Mouse (Mus musculus) urinary bladder, adult 2 months (tissue): ENCODE results near the gene Sertad1. TPM values are rescaled to one million over a fixed set of nuclear protein-coding genes. Genes with fewer than 3 reads are reported as not detected.

Experiments
- polyA plus RNA-seq: library from polyadenylated mRNA; depleted of rRNA; stranded (reverse); fragments of >200 nt; gene quantifications from 2 replicates; pipeline ENCODE4 v1.2.3, GENCODE M21; 2012; rRNA removed

Gene Sertad1
- polyA plus RNA-seq, 1 experiment = 37.2 TPM

Other genes with a start within 250 kb of the Sertad1 start
- 44.1 and 47.3 TPM in 2 replicates for gene Numbl, start 228.5 kb upstream of the Sertad1 start, polyA plus RNA-seq
- gene Ltbp4, start 149.2 kb upstream of the Sertad1 start, polyA plus RNA-seq = 176 and 335 TPM in 2 replicates
- gene Shkbp1, start 130.9 kb upstream of the Sertad1 start, polyA plus RNA-seq = 39.4 and 46.5 TPM in 2 replicates
- gene Gm20479, start 129.5 kb upstream of the Sertad1 start, polyA plus RNA-seq = 0.43 and 0.67 TPM in 2 replicates
- gene Sptbn4, start 39.2 kb upstream of the Sertad1 start, polyA plus RNA-seq = 0.53 and 0.74 TPM in 2 replicates
- 46.5 and 51.3 TPM in 2 replicates for gene Blvrb, start 38.9 kb upstream of the Sertad1 start, polyA plus RNA-seq
- 22.0 and 29.1 TPM in 2 replicates for gene Sertad3, start 13.1 kb upstream of the Sertad1 start, polyA plus RNA-seq
- 4.6 and 4.9 TPM in 2 replicates for gene Prx, start 12.4 kb downstream of the Sertad1 start, polyA plus RNA-seq
- gene Hipk4, start 36.4 kb downstream of the Sertad1 start, polyA plus RNA-seq = 1.4 and 1.7 TPM in 2 replicates
- 85.8 and 97.5 TPM in 2 replicates for gene Pld3, start 66.3 kb downstream of the Sertad1 start, polyA plus RNA-seq
- 16.7 and 17.1 TPM in 2 replicates for gene 2310022A10Rik, start 66.3 kb downstream of the Sertad1 start, polyA plus RNA-seq
- gene Akt2, start 104.6 kb downstream of the Sertad1 start, polyA plus RNA-seq = 78.4 and 96.7 TPM in 2 replicates
- gene Ttc9b, start 167.0 kb downstream of the Sertad1 start, polyA plus RNA-seq = 0.04 TPM in 1 of 2 replicates, not detected in the other
- gene Map3k10, start 187.7 kb downstream of the Sertad1 start, polyA plus RNA-seq = 14.7 and 18.1 TPM in 2 replicates
- 2.3 and 2.5 TPM in 2 replicates for gene Zfp607b, start 202.4 kb downstream of the Sertad1 start, polyA plus RNA-seq
- 6.3 and 8.1 TPM in 2 replicates for gene Zfp60, start 244.5 kb downstream of the Sertad1 start, polyA plus RNA-seq